Mouse (Mus musculus) v-Abl transformed pro-B cells (cell line): Measurements from ENCODE around the gene Dgcr2.

Source experiments
- in situ Hi-C, 2 experiments: fragments of 400-800 bp; cut with MboI; formaldehyde crosslinking; loops; one replicate each; pipeline ENCODE4 v1.15.1; 2025; ENCODE audit not compliant: unreplicated experiment in 2 of 2

The Dgcr2 gene

GRCm38 (mm10) chr16:17815411-17816402 lies 82.7 kb downstream of the Dgcr2 start:
- in situ Hi-C loops = no loop called here

DNA sequence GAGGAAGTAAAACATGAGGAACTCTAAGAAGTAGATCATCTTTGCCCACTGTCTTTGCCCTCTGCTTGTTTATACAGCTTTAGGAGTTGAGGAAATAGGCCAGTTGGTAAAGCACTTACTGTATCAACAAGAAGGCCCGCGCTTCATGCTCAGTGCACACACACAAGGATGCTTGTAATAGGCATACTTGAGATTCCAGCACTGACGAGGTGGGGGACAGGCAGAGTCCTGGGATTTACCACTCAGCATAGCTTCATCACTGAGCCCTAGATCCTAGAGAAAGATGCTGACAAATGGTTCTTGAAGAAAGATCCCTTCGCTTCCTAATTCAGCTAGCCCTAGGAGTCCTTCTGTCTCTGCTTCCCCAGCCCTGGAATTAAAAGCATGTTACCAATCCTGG lies 85.2 kb downstream of the Dgcr2 start:
- in situ Hi-C loops = loop anchor here (5.0 kb wide), 2 partner anchors 71 to 256 kb away; no protein-coding TSS in a partner anchor

GRCm38 (mm10) chr16:17812120-17812519 lies 86.2 kb downstream of the Dgcr2 start:
- in situ Hi-C loops = loop anchor here (5.0 kb wide), 2 partner anchors 70 to 255 kb away; no protein-coding TSS in a partner anchor

DNA sequence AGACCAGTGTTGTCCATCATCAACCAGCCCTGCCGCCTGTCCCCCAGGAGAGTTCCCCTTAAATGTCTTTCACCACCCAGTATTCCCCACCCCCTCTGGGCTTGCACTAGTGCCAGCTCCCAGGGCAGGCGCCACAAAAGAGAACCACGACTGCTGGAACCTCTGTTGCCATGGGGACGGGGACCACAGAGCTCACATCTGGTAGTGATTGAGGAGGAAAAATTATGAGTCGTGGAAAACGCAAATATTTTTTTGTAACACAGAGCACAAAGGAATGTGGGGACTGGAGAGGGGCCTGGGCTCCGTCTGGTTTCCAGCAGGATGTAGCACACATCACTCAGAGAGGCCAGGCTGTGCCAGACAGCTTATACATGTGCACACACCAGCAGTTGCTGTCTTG lies 88.7 kb downstream of the Dgcr2 start:
- in situ Hi-C loops = loop anchor here (5.0 to 10.0 kb wide), 3 partner anchors 65 to 252 kb away; no protein-coding TSS in a partner anchor

- in situ Hi-C loops = loop anchor here in 1 of 2 experiments (10.0 kb wide), 1 partner anchor 64 kb away; no protein-coding TSS in a partner anchor
Observed at GRCm38 (mm10) chr16:17809125-17809524, 89.2 kb downstream of the Dgcr2 start.

GRCm38 (mm10) chr16:17807192-17808009 lies 91.0 kb downstream of the Dgcr2 start:
- in situ Hi-C loops = loop anchor here in 1 of 2 experiments (10.0 kb wide), 1 partner anchor 63 kb away; no protein-coding TSS in a partner anchor

DNA sequence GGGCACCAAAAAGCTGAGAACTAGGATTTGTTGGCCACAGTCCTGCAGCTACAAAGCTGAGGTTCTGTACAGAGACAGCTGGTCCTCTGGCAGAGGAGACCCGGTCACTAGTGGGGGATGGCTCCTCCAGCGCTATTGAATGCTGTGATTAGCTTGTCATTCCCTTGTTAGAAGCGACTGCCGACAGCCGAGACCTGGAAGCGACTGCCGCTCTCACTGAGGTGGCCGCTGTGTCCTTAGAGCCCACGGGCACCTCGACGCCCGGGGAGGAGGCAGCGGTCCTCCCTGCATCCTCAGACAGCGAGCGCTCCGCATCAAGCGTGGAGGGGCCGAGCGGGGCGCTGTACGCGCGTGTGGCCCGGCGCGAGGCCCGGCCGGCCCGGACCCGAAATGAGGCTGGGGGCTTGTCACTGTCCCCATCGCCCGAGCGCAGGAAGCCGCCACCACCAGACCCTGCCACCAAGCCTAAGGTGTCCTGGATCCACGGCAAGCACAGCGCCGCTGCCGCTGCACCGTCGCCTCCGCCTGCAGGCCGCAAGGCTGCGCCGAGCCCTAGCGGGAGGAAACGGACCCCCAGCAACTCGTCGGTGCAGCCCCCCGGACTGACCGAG lies 91.7 kb downstream of the Dgcr2 start:
- in situ Hi-C loops = loop anchor here in 1 of 2 experiments (10.0 kb wide), 1 partner anchor 62 kb away; no protein-coding TSS in a partner anchor

GRCm38 (mm10) chr16:17804982-17805381 lies 93.4 kb downstream of the Dgcr2 start:
- in situ Hi-C loops = loop anchor here in 1 of 2 experiments (10.0 kb wide), 1 partner anchor 60 kb away; no protein-coding TSS in a partner anchor

GRCm38 (mm10) chr16:17804449-17804912 lies 93.9 kb downstream of the Dgcr2 start:
- in situ Hi-C loops = loop anchor here in 1 of 2 experiments (10.0 kb wide), 1 partner anchor 60 kb away; no protein-coding TSS in a partner anchor

DNA sequence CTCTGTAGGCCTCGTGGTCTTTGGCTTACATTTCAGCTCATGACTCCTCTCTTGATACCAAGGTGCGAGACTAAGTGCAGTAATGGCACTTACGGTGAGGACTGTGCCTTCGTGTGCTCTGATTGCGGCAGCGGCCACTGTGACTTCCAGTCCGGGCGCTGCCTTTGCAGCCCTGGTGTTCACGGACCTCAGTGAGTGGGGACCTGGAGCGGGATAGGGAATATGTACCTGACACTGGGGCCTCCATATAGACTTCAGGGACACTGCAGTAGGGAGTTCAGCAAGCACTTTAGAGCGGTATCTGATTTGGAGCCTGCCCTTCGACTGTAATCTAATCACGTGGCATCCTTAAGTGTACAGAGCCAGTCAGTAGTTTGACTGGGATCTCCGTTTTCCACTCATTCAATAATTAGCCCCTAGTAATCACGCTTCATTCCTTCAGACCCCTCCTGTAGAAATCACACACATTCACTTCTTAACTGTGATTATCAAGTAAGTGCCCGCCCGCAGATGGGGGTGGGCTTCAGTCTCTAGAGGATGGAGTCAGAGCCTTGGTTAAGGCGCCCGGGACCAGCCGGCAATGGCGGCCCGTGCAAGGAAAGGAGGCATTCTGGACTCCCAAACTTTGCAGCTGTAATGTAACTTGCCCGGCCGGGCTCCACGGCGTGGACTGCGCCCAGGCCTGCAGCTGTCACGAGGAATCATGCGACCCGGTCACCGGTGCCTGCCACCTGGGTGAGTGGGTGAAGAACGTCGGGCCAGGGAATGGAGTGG lies 94.5 kb downstream of the Dgcr2 start:
- in situ Hi-C loops = loop anchor here in 1 of 2 experiments (10.0 kb wide), 1 partner anchor 59 kb away; no protein-coding TSS in a partner anchor

GRCm38 (mm10) chr16:17802839-17803674 lies 95.3 kb downstream of the Dgcr2 start:
- in situ Hi-C loops = loop anchor here in 1 of 2 experiments (10.0 kb wide), 1 partner anchor 58 kb away; no protein-coding TSS in a partner anchor

DNA sequence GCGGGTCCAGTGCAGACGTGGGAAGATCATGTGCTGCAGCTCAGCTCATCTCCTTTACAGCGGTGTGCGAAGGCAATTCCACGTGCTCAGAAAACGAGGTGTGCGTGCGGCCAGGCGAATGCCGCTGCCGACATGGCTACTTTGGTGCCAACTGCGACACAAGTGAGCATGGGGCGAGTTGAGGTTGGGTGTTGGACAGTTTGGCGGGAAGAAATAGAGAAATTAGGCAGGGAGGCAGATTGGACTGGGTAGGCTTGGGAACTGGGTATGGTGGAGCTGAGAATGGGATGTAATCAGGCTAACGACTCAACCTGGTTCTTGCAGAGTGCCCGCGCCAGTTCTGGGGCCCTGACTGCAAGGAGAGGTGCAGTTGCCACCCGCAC lies 95.9 kb downstream of the Dgcr2 start:
- in situ Hi-C loops = loop anchor here in 1 of 2 experiments (10.0 kb wide), 1 partner anchor 58 kb away; no protein-coding TSS in a partner anchor

GRCm38 (mm10) chr16:17801777-17802455 lies 96.4 kb downstream of the Dgcr2 start:
- in situ Hi-C loops = loop anchor here in 1 of 2 experiments (10.0 kb wide), 1 partner anchor 57 kb away; no protein-coding TSS in a partner anchor

- in situ Hi-C loops = no loop called here
Observed at GRCm38 (mm10) chr16:17799584-17799983, 98.8 kb downstream of the Dgcr2 start.

GRCm38 (mm10) chr16:17798321-17799180 lies 99.8 kb downstream of the Dgcr2 start:
- in situ Hi-C loops = no loop called here

- in situ Hi-C loops = no loop called here
Observed at GRCm38 (mm10) chr16:17797812-17798311, 100.5 kb downstream of the Dgcr2 start.
